Mouse (Mus musculus): ENCODE measurements at regions not wholly inside any gene's neighbourhood (a gene's known extent, or its start where the extent isn't known, plus 50 kb on each side); places are given as distances from the start of the nearest gene placed in this dataset.

DNA sequence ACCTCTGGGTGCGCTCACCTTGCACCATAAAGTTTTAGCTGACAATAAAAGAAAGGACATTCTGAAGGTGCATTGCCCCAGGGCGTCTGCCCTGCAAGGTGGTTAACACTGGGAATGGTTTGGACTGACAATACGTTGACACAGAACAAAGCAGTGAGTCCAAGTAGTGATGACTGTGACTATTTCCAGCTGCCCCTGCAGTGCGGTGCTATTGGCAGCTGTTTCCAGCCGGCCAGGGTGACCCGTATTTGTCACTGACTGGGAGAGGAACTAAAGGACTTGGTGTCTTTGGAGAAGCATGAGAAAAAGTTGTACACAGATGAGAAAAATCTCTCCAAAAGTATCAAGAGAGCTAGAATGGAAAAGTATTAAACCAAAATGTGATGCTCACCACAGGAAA is 52.0 kb upstream of the Vtcn1 start:
- no peak for DNase-seq

DNA sequence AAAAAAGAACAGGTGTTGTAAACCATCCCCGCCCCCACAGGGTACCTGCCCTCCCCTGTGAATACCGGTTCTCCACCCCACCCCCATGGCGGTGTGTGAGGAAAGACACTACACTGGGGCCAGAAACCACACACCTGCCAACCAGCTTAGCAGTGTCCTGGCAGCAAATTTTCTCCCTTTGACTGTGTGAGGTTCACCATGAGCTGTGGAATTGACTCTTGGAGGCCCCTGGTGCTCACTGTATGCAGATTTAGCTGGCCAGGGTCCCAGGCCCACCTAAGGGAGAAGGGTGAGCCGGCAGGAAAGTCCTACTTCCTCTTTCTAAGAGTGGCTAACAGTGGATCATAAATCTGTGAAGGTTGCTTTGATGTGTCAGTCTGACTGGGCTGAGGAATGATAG is 53.9 kb upstream of the Vtcn1 start:
- no peak for DNase-seq

DNA sequence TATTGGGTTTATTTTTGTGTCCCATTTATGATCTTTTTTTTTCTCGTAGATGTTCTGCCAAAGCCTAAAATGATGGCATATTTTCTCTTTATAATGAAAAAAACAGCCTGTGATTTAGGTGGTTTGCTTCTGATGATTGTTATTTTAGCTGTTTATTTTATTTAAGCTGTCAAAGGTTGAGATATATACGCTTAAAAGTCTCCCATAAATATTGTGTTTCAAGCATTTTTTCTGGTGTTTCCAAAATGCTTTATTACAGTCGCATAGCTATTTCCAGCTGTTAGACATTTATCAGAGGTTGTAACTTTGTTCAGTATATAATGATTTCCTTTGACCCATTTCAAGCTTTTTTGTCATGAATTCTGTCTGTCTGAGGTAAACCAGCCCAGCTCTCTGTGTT is 54.4 kb upstream of the Vtcn1 start:
- DNase-seq, result no peak

GRCm38 (mm10) chr3:100769146-100769545 is 56.1 kb upstream of the Vtcn1 start:
- DNase-seq, result no peak

GRCm38 (mm10) chr3:100768170-100768624 is 57.1 kb upstream of the Vtcn1 start:
- peak; percentile 22 for DNase-seq

GRCm38 (mm10) chr3:100765323-100765722 is 59.9 kb upstream of the Vtcn1 start:
- DNase-seq, result no peak

GRCm38 (mm10) chr3:100762895-100763294 is 62.4 kb upstream of the Vtcn1 start:
- no peak for DNase-seq

- DNase-seq, result no peak
These were observed 65.9 kb upstream of the Vtcn1 start for GRCm38 (mm10) chr3:100759091-100759941.

DNA sequence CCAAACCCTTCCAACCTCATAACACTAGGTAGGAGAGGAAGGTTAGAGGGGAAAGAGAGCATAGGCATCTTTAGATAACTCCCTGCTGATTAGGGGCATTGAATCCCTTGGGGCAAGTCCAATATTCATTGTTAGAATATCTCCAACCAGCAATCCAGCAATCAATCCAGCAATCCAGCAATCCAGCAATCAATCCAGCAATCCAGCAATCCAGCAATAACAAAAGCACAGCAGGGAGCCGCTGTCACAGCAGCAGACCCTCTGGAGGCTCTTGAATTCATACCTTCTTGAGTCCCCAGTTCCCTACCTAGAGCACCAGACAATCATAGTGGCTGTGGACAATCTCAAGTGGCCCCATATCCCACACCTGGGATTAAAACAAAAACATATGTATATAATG is 69.4 kb upstream of the Man1a2 start:
- no peak for DNase-seq

GRCm38 (mm10) chr3:100751211-100751610 is 65.9 kb upstream of the Man1a2 start:
- peak; percentile 19 for DNase-seq

- no peak for DNase-seq
These were observed 63.4 kb upstream of the Man1a2 start for GRCm38 (mm10) chr3:100748727-100749126.

- DNase-seq, result no peak
These were observed 63.0 kb upstream of the Man1a2 start for GRCm38 (mm10) chr3:100748309-100748691.

GRCm38 (mm10) chr3:100747421-100748308 is 62.4 kb upstream of the Man1a2 start:
- no peak for DNase-seq

GRCm38 (mm10) chr3:100737660-100738059 is 52.4 kb upstream of the Man1a2 start:
- DNase-seq, result no peak

DNA sequence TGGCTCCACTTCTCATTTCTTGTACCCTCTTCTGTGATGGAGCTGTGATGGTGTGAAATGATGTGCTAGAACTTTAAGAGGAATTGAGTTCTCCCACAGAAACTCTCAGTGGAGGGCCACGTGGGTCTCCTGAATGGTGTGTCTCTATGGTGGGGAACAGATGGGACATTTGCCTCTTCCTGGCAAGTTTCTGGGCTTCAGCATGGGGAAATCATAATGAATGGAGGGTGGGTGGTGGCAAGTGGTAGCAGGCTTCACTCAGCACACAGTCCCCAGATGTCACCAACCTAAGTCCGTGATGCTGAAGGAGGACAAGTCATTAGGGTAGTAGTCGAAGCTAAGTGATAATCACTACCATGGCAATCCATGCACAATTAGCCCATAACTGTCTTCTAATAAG is 51.2 kb upstream of the Man1a2 start:
- no peak for DNase-seq
